Mouse (Mus musculus) heart, adult 2 months (tissue): ENCODE data around the gene Mobp.

Source experiments
- CTCF ChIP-seq: fragments of 200-600 bp; IDR thresholded peaks from 2 replicates; pipeline ENCODE4 v1.8.1; 2022; ENCODE audit warnings: antibody characterized with exemption, mild to moderate bottlenecking, moderate library complexity
- POLR2A ChIP-seq: fragments of 200-500 bp; IDR thresholded peaks from 2 replicates; pipeline ENCODE4 v1.6.1; 2011; ENCODE audit warnings: mild to moderate bottlenecking, low read depth, low read length, control low read depth; ENCODE audit not compliant: insufficient read depth

GRCm38 (mm10) chr9:120191362-120192098 lies 42.0 kb downstream of the Mobp start:
- TF ChIP-seq CTCF (peak; percentile 75), POLR2A (no peak)
